Mouse (Mus musculus): ENCODE results near the gene Casz1. TPM values are rescaled to one million over a fixed set of nuclear protein-coding genes. Genes with fewer than 3 reads are reported as not detected.

The Casz1 gene
- polyA plus RNA-seq, 1 experiment = 13.5 TPM

DNA sequence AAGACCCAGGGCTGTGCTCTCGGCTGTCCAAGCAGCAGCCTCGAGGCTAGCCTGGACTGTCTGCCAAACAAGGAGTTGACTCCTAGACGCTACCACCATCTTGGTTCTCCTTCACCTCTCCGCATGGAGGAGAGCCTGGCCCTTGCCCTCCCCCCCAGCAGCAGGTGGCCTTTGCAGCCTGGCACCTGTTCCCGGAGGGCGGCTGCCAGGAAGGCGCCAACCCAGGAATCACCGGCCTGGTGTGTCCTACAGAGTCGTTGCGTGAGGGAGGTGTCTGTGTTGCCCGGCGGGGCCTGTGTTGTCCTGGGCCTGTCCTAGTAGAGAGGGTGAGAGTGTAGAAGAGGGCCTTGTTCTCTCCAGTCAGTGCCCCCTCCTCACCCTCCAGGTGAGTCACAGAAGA, 13.9 kb downstream of the Casz1 start:
- H3K27ac ChIP-seq (ENCODE audit: insufficient read depth, low read depth, low read length) = no peak overlapping the region
- TF ChIP-seq POLR2A (IDR thresholded peaks at IDR 0.05; ENCODE audit: low read depth, low read length) (no peak), CTCF (conservative IDR thresholded peaks at IDR 0.05; ENCODE audit: insufficient read depth, insufficient read length, low read depth, low read length) (no peak)
- no peaks in the 10 kb centered on the region for H3K36me3 ChIP-seq (ENCODE audit: control insufficient read depth, insufficient read depth, low read length)
- no peaks in the 10 kb centered on the region for H3K27me3 ChIP-seq (replicated peaks; ENCODE audit: control insufficient read depth, insufficient read depth, low read length)
- DNase-seq = no peak
- H3K4me1 ChIP-seq (ENCODE audit: control insufficient read depth, insufficient read depth, low read length) = no peaks in the 10 kb centered on the region
- H3K4me3 ChIP-seq (ENCODE audit: insufficient read depth, low read depth, low read length) = no peak overlapping the region
- 79% methylated on average over 12 of the region's 12 CpGs for WGBS

- Histone ChIP-seq H3K4me1 (ENCODE audit: control insufficient read depth, insufficient read depth, low read length) (no peaks in the 10 kb centered on the region), H3K27me3 (replicated peaks; ENCODE audit: control insufficient read depth, insufficient read depth, low read length) (no peaks in the 10 kb centered on the region), H3K4me3 (ENCODE audit: insufficient read depth, low read depth, low read length) (no peak overlapping the region), H3K36me3 (ENCODE audit: control insufficient read depth, insufficient read depth, low read length) (no peaks in the 10 kb centered on the region), H3K27ac (ENCODE audit: insufficient read depth, low read depth, low read length) (no peak overlapping the region)
- no peak for TF ChIP-seq CTCF (conservative IDR thresholded peaks at IDR 0.05; ENCODE audit: insufficient read depth, insufficient read length, low read depth, low read length)
- no peak for TF ChIP-seq POLR2A (IDR thresholded peaks at IDR 0.05; ENCODE audit: low read depth, low read length)
- 54% methylated on average over 13 of the region's 13 CpGs for WGBS
- no peak for DNase-seq
Observed at GRCm38 (mm10) chr4:148820171-148820570, 15.9 kb downstream of the Casz1 start.

DNA sequence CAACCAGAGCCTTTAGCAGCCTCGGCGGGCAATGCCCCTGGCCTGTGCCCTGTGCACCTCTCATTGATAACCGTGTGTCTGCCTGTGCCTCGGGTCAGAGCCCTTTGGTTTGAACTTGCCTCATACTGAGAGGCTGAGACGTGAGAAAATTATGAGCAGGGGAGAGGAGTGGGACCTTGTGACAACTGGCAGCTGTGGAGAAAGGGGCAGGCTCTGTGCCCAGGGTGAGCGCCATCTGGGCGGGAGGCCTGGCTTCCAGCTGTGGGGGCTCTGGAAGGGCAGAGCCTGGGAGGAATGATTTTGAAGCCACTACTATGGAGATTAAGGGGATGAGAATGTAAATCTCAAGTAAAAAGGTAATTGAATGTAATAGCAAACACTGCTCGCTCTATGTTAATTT, 19.1 kb downstream of the Casz1 start:
- WGBS = 62% methylated on average over 8 of the region's 8 CpGs
- Histone ChIP-seq H3K27me3 (replicated peaks; ENCODE audit: control insufficient read depth, insufficient read depth, low read length) (no peaks in the 10 kb centered on the region), H3K27ac (ENCODE audit: insufficient read depth, low read depth, low read length) (no peak overlapping the region), H3K4me3 (ENCODE audit: insufficient read depth, low read depth, low read length) (no peak overlapping the region), H3K4me1 (ENCODE audit: control insufficient read depth, insufficient read depth, low read length) (no peaks in the 10 kb centered on the region), H3K36me3 (ENCODE audit: control insufficient read depth, insufficient read depth, low read length) (no peaks in the 10 kb centered on the region)
- TF ChIP-seq POLR2A (IDR thresholded peaks at IDR 0.05; ENCODE audit: low read depth, low read length) (no peak), CTCF (conservative IDR thresholded peaks at IDR 0.05; ENCODE audit: insufficient read depth, insufficient read length, low read depth, low read length) (no peak)
- no peak for DNase-seq

- no peak for TF ChIP-seq CTCF (conservative IDR thresholded peaks at IDR 0.05; ENCODE audit: insufficient read depth, insufficient read length, low read depth, low read length)
- no peak for TF ChIP-seq POLR2A (IDR thresholded peaks at IDR 0.05; ENCODE audit: low read depth, low read length)
- no peaks in the 10 kb centered on the region for H3K27me3 ChIP-seq (replicated peaks; ENCODE audit: control insufficient read depth, insufficient read depth, low read length)
- peak; percentile 63 for DNase-seq
- no peak overlapping the region for H3K27ac ChIP-seq (ENCODE audit: insufficient read depth, low read depth, low read length)
- H3K4me3 ChIP-seq (ENCODE audit: insufficient read depth, low read depth, low read length) = no peak overlapping the region
- H3K36me3 ChIP-seq (ENCODE audit: control insufficient read depth, insufficient read depth, low read length) = no peaks in the 10 kb centered on the region
- no peaks in the 10 kb centered on the region for H3K4me1 ChIP-seq (ENCODE audit: control insufficient read depth, insufficient read depth, low read length)
- 63% methylated on average over 7 of the region's 7 CpGs for WGBS
Observed at GRCm38 (mm10) chr4:148830350-148830749, 26.1 kb downstream of the Casz1 start.

DNA sequence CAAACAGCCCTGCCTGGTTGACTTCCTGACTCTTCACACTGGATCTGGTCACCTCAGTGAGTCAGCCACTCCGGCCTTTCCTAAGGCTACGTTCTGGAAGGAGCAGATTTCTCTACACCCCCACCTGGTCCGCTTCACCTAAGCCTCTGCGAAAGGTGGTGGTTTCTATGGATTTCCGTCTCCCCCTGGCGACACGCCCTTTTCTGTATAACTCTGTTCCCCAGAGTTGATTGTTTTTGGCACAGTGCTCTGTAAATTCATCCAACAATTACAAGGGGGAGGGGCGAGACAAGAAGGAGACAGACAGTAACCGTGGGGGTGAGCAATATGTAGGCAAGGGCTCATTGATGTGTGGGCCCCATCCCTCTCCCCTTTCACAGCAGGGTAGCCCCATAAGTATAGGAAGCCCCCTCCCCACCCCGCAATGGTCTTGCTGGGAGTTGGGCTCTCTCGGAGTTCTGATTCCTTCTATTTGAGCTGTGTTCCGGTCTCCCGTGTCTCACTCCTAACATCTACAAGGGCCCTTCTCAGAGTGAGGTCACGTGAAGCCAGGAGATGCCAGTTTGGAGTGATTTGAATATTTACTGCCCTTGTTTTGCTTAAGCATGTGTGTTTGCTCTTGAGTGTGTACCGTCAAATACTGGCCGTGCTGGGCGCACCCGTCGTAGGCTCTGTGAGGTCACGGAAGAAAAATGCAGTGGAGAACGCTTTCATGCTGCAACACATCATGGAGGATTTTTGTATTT, 29.2 kb downstream of the Casz1 start:
- Histone ChIP-seq H3K36me3 (ENCODE audit: control insufficient read depth, insufficient read depth, low read length) (no peaks in the 10 kb centered on the region), H3K27me3 (replicated peaks; ENCODE audit: control insufficient read depth, insufficient read depth, low read length) (no peaks in the 10 kb centered on the region), H3K4me3 (ENCODE audit: insufficient read depth, low read depth, low read length) (no peak overlapping the region), H3K4me1 (ENCODE audit: control insufficient read depth, insufficient read depth, low read length) (no peaks in the 10 kb centered on the region), H3K27ac (ENCODE audit: insufficient read depth, low read depth, low read length) (no peak overlapping the region)
- TF ChIP-seq POLR2A (IDR thresholded peaks at IDR 0.05; ENCODE audit: low read depth, low read length) (no peak), CTCF (conservative IDR thresholded peaks at IDR 0.05; ENCODE audit: insufficient read depth, insufficient read length, low read depth, low read length) (no peak)
- WGBS = 52% methylated on average over 21 of the region's 21 CpGs
- DNase-seq = peak; percentile 57

DNA sequence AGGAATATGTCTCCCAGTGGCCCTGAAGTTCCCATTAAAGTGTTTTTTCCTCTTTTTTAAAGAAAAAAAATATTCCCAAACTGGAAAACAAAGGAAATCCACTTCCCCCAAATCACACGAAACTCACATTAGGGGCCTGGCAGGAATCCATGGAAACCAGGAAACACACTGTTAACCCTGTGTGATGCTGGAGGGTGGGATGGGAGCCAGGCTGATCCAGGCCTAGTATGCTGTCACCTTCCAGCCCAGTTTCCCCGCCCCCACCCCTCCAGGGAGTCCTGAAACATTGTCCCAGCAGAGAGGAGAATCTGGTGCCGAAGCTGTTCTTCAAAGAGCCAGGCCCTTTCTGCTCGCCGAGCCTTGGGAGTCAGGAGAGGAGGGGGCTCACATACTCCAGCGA, 32.2 kb downstream of the Casz1 start:
- TF ChIP-seq CTCF (conservative IDR thresholded peaks at IDR 0.05; ENCODE audit: insufficient read depth, insufficient read length, low read depth, low read length) = no peak
- no peak for TF ChIP-seq POLR2A (IDR thresholded peaks at IDR 0.05; ENCODE audit: low read depth, low read length)
- WGBS = 56% methylated on average over 6 of the region's 6 CpGs
- Histone ChIP-seq H3K4me1 (ENCODE audit: control insufficient read depth, insufficient read depth, low read length) (no peaks in the 10 kb centered on the region), H3K27ac (ENCODE audit: insufficient read depth, low read depth, low read length) (no peak overlapping the region), H3K4me3 (ENCODE audit: insufficient read depth, low read depth, low read length) (no peak overlapping the region), H3K36me3 (ENCODE audit: control insufficient read depth, insufficient read depth, low read length) (no peaks in the 10 kb centered on the region), H3K27me3 (replicated peaks; ENCODE audit: control insufficient read depth, insufficient read depth, low read length) (no peaks in the 10 kb centered on the region)
- DNase-seq = peak; percentile 58

GRCm38 (mm10) chr4:148837046-148837445, 32.8 kb downstream of the Casz1 start:
- Histone ChIP-seq H3K36me3 (ENCODE audit: control insufficient read depth, insufficient read depth, low read length) (no peaks in the 10 kb centered on the region), H3K27me3 (replicated peaks; ENCODE audit: control insufficient read depth, insufficient read depth, low read length) (no peaks in the 10 kb centered on the region), H3K4me3 (ENCODE audit: insufficient read depth, low read depth, low read length) (no peak overlapping the region), H3K4me1 (ENCODE audit: control insufficient read depth, insufficient read depth, low read length) (no peaks in the 10 kb centered on the region), H3K27ac (ENCODE audit: insufficient read depth, low read depth, low read length) (no peak overlapping the region)
- 71% methylated on average over 9 of the region's 9 CpGs for WGBS
- DNase-seq = no peak
- TF ChIP-seq CTCF (conservative IDR thresholded peaks at IDR 0.05; ENCODE audit: insufficient read depth, insufficient read length, low read depth, low read length) = no peak
- no peak for TF ChIP-seq POLR2A (IDR thresholded peaks at IDR 0.05; ENCODE audit: low read depth, low read length)
